ENCODE assay signal across 15 mouse cellular contexts in genomic region chr7:127007313-127008024, GRCm38 (mm10). TPM values are rescaled to one million over a fixed set of nuclear protein-coding genes. Genes with fewer than 3 reads are reported as not detected.
DNase-seq lines count a peak whose midpoint lies in the region; ATAC-seq and TF ChIP-seq lines count a peak whose summit lies in the region.
"Had no signal": no experiment of that assay in that cellular context is flagged by ENCODE, and none has a peak within 500 bp of the region (broad histone marks: within the 10 kb centered on the region; RNA-seq: fewer than 3 reads in every experiment).

No protein-coding gene starts in this region.

- ATAC-seq in inflammation-experienced regulatory T-cells, adult 6 months, result no peak
- ATAC-seq: activated CD4-positive, CD25-positive, alpha-beta regulatory T cell, adult 4 months had no signal

- H3K4me3 ChIP-seq in layer of hippocampus, adult 2 months, result no peak overlapping the region
- H3K4me3 ChIP-seq in brown adipose tissue, adult 24 weeks (ENCODE audit: insufficient read depth, low read depth, low read length), result no peak overlapping the region
- no peak overlapping the region for H3K4me3 ChIP-seq in small intestine, adult 2 months (ENCODE audit: low read depth, low read length)
- H3K4me3 ChIP-seq: heart, embryonic 10.5 days; kidney, embryonic 15.5 days had no signal

- no peaks in the 10 kb centered on the region for H3K27me3 ChIP-seq in small intestine, adult 2 months (ENCODE audit: control insufficient read depth, insufficient read depth, low read length)
- H3K27me3 ChIP-seq: kidney, embryonic 15.5 days had no signal

- no peak for TF ChIP-seq CTCF in layer of hippocampus, adult 2 months (conservative IDR thresholded peaks at IDR 0.05)
- no peak for TF ChIP-seq CTCF in small intestine, adult 2 months (IDR thresholded peaks at IDR 0.05; ENCODE audit: extremely low read depth, insufficient read length, insufficient replicate concordance, low read depth, low read length)

- TF ChIP-seq POLR2A in small intestine, adult 2 months (IDR thresholded peaks at IDR 0.05; ENCODE audit: low read depth, low read length), result no peak

- peak overlapping the region; percentile 93 for H3K27ac ChIP-seq in layer of hippocampus, adult 2 months
- peak overlapping the region; percentile 65; the same call in 1 of the 2 replicates for H3K27ac ChIP-seq in brown adipose tissue, adult 24 weeks (replicated peaks; ENCODE audit: low read depth, low read length)
- H3K27ac ChIP-seq in small intestine, adult 2 months (ENCODE audit: insufficient read depth, low read depth, low read length), result peak overlapping the region; percentile 97; the same call in 1 of the 2 replicates

- DNase-seq in cerebellum, adult 9-11 months, result peak; percentile 63
- DNase-seq in cerebellum, adult 11 months, result no peak
- no peak for DNase-seq in layer of hippocampus, adult 2 months (ENCODE audit: low spot score in 2 of 2)
- no peak for DNase-seq in layer of hippocampus, postnatal 14 days (ENCODE audit: low spot score in 2 of 2)
- DNase-seq in retina, postnatal 1 day, result no peak
- DNase-seq: thymus, adult 18-20 months had no signal

- H3K4me1 ChIP-seq in brown adipose tissue, adult 24 weeks (ENCODE audit: control insufficient read depth, insufficient read depth, insufficient read length, low read length), result peaks cover 19% of the 10 kb centered on the region
- peaks cover 37% of the 10 kb centered on the region for H3K4me1 ChIP-seq in small intestine, adult 2 months (ENCODE audit: control insufficient read depth, insufficient read depth, insufficient read length, low read length)

- peaks cover 8% of the 10 kb centered on the region for H3K36me3 ChIP-seq in small intestine, adult 2 months (ENCODE audit: control insufficient read depth, insufficient read depth, low read length)

- 82% methylated on average over 6 of the region's 6 CpGs for WGBS in small intestine, adult 2 months

RNA-seq across cellular contexts. Expression of gene Mvp, which starts 7.0 kb away (rescaled TPM):
- 10 to 100 TPM in 1 of 2 experiments, 1 to 10 TPM in 1; 8.0 to 10.1 TPM for total RNA-seq in layer of hippocampus, adult 2 months (2021)
- total RNA-seq in layer of hippocampus, postnatal 14 days (2021), result 1 to 10 TPM; 5.8 to 6.3 TPM
- polyA plus RNA-seq in brown adipose tissue, adult 24 weeks (2012; ENCODE audit: insufficient read depth, insufficient read length, missing spikeins), result 27.9 and 52.7 TPM in 2 replicates
- 148 and 353 TPM in 2 replicates for polyA plus RNA-seq in small intestine, adult 2 months (2012; rRNA removed)
- 10 to 100 TPM; 15.2 to 19.7 (median 16.2) TPM for polyA plus RNA-seq in inflammation-experienced regulatory T-cells, adult 6 months (2017; shearing (Covaris generic))

RNA-seq across cellular contexts. Expression of gene Pagr1b, which starts 8.8 kb away (rescaled TPM):
- total RNA-seq in layer of hippocampus, adult 2 months (2021), result under 1 TPM in 1 of 2 experiments, not detected in 1; 0.90 TPM
- total RNA-seq in layer of hippocampus, postnatal 14 days (2021), result 1 to 10 TPM in 1 of 2 experiments, not detected in 1; 2.0 TPM
- 14.1 TPM in 1 of 2 replicates, not detected in the other for polyA plus RNA-seq in brown adipose tissue, adult 24 weeks (2012; ENCODE audit: insufficient read depth, insufficient read length, missing spikeins)
- 0.76 and 2.9 TPM in 2 replicates for polyA plus RNA-seq in small intestine, adult 2 months (2012; rRNA removed)
- not detected for polyA plus RNA-seq in inflammation-experienced regulatory T-cells, adult 6 months (2017; shearing (Covaris generic))
- total RNA-seq: common myeloid progenitor, adult 5-6 weeks had no signal
- polyA plus RNA-seq: activated CD4-positive, CD25-positive, alpha-beta regulatory T cell, adult 4 months; heart, embryonic 10.5 days; kidney, embryonic 15.5 days; limb, embryonic 11.5 days; midbrain, embryonic 11.5 days had no signal

RNA-seq across cellular contexts. Expression of gene Pagr1a, which starts 9.7 kb away (rescaled TPM):
- total RNA-seq in layer of hippocampus, adult 2 months (2021), result 10 to 100 TPM; 17.4 to 43.4 TPM
- 10 to 100 TPM; 21.2 to 27.3 TPM for total RNA-seq in layer of hippocampus, postnatal 14 days (2021)
- 5.9 and 26.0 TPM in 2 replicates for polyA plus RNA-seq in brown adipose tissue, adult 24 weeks (2012; ENCODE audit: insufficient read depth, insufficient read length, missing spikeins)
- 1.6 and 3.7 TPM in 2 replicates for polyA plus RNA-seq in small intestine, adult 2 months (2012; rRNA removed)
- polyA plus RNA-seq in inflammation-experienced regulatory T-cells, adult 6 months (2017; shearing (Covaris generic)), result 10 to 100 TPM; 34.7 to 44.5 (median 42.6) TPM
- total RNA-seq: common myeloid progenitor, adult 5-6 weeks had no signal

RNA-seq across cellular contexts. Expression of gene Gm42742, which starts 13.4 kb away (rescaled TPM):
- 10 to 100 TPM; 53.6 to 62.4 TPM for total RNA-seq in layer of hippocampus, adult 2 months (2021)
- 10 to 100 TPM; 34.0 to 35.5 TPM for total RNA-seq in layer of hippocampus, postnatal 14 days (2021)
- polyA plus RNA-seq in brown adipose tissue, adult 24 weeks (2012; ENCODE audit: insufficient read depth, insufficient read length, missing spikeins), result 12.4 TPM in 1 of 2 replicates, not detected in the other
- 9.5 and 26.4 TPM in 2 replicates for polyA plus RNA-seq in small intestine, adult 2 months (2012; rRNA removed)
- 10 to 100 TPM; 42.5 to 62.2 (median 46.4) TPM for polyA plus RNA-seq in inflammation-experienced regulatory T-cells, adult 6 months (2017; shearing (Covaris generic))

RNA-seq across cellular contexts. Expression of gene Prrt2, which starts 13.5 kb away (rescaled TPM):
- 100 to 1,000 TPM; 243 to 275 TPM for total RNA-seq in layer of hippocampus, adult 2 months (2021)
- 100 to 1,000 TPM; 184 to 201 TPM for total RNA-seq in layer of hippocampus, postnatal 14 days (2021)
- polyA plus RNA-seq in brown adipose tissue, adult 24 weeks (2012; ENCODE audit: insufficient read depth, insufficient read length, missing spikeins), result 0.55 and 0.58 TPM in 2 replicates
- 1.3 and 2.7 TPM in 2 replicates for polyA plus RNA-seq in small intestine, adult 2 months (2012; rRNA removed)
- polyA plus RNA-seq in inflammation-experienced regulatory T-cells, adult 6 months (2017; shearing (Covaris generic)), result 1 to 10 TPM in 1 of 3 experiments, under 1 TPM in 1, not detected in 1; 0.97 to 1.1 TPM
